Mouse (Mus musculus) heart, embryonic 14.5 days (tissue): Measurements from ENCODE around the gene Dnaja3. TPM values are rescaled to one million over a fixed set of nuclear protein-coding genes. Genes with fewer than 3 reads are reported as not detected.

Experiments used
- ATAC-seq: fragments of 200-750 bp; cut with Nextera tagmentation; 2 replicates; pipeline ENCODE4 v1.8.0; 2017; ENCODE audit warnings: low read depth, moderate TSS enrichment; ENCODE audit not compliant: insufficient number of reproducible peaks, insufficient read depth, low FRiP score
- H3K27ac ChIP-seq, 2 experiments: fragments of 200-500 bp in 1 of 2; fragments of 300-500 bp in 1 of 2; sonication (generic) in 1 of 2; replicated peaks in 1 of 2; 2 replicates each; pipeline ENCODE4 v1.5.1; 2012 to 2014; ENCODE audit warnings: low read depth in 2 of 2, low read length in 2 of 2, control low read depth in 1 of 2, mild to moderate bottlenecking in 1 of 2, mixed read lengths in 1 of 2; ENCODE audit not compliant: control insufficient read depth in 1 of 2, insufficient read depth in 1 of 2
- H3K27me3 ChIP-seq: fragments of 300-500 bp; sonication (generic); 2 replicates; pipeline ENCODE4 v1.6.1; 2014; ENCODE audit warnings: mild to moderate bottlenecking, low read length, control low read depth; ENCODE audit not compliant: control insufficient read depth, insufficient read depth
- H3K36me3 ChIP-seq: fragments of 300-500 bp; sonication (generic); 2 replicates; pipeline ENCODE4 v1.6.1; 2014; ENCODE audit warnings: mild to moderate bottlenecking, control low read depth, low read length, mixed read lengths; ENCODE audit not compliant: control insufficient read depth, insufficient read depth
- H3K4me1 ChIP-seq, 2 experiments: fragments of 200-500 bp in 1 of 2; fragments of 300-500 bp in 1 of 2; sonication (generic) in 1 of 2; 2 replicates each; pipeline ENCODE4 v1.6.1; 2012 to 2014; ENCODE audit warnings: low read length in 2 of 2, control low read depth in 1 of 2, mixed read lengths in 1 of 2; ENCODE audit not compliant: control insufficient read depth in 2 of 2, insufficient read depth in 2 of 2
- H3K4me2 ChIP-seq: fragments of 300-500 bp; sonication (generic); 2 replicates; pipeline ENCODE4 v1.6.1; 2014; ENCODE audit warnings: mild to moderate bottlenecking, low read length
- H3K4me3 ChIP-seq, 2 experiments: fragments of 200-500 bp in 1 of 2; fragments of 300-500 bp in 1 of 2; sonication (generic) in 1 of 2; 2 replicates each; pipeline ENCODE4 v1.5.1; 2012 to 2014; ENCODE audit warnings: low read length in 2 of 2, mild to moderate bottlenecking in 2 of 2, control low read depth in 1 of 2, low read depth in 1 of 2, moderate library complexity in 1 of 2; ENCODE audit not compliant: control insufficient read depth in 1 of 2, insufficient read depth in 1 of 2
- H3K9ac ChIP-seq: fragments of 300-500 bp; sonication (generic); 2 replicates; pipeline ENCODE4 v1.6.1; 2014; ENCODE audit warnings: mild to moderate bottlenecking, low read length
- H3K9me3 ChIP-seq: fragments of 300-500 bp; sonication (generic); 2 replicates; pipeline ENCODE4 v1.6.1; 2016; ENCODE audit warnings: low read length, control low read depth; ENCODE audit not compliant: control insufficient read depth
- WGBS: fragments of 180-500 bp; shearing (Covaris S2); extraction: QIAGEN DNeasy Blood & Tissue Kit; methylation state at CpG from one replicate; pipeline ENCODE4 v1.1.7; 2014; 5-methylcytosine and 5-hydroxymethylcytosine counted together
- polyA plus RNA-seq: library from polyadenylated mRNA; unstranded; fragments of >200 nt; fragmentation: Nextera tagmentation; extraction: Ambion mirVana; gene quantifications from 2 replicates; pipeline ENCODE4 v1.2.1, GENCODE M21; 2014

The Dnaja3 gene
- polyA plus RNA-seq, 1 experiment from 2014 or later = 70.3 TPM

DNA sequence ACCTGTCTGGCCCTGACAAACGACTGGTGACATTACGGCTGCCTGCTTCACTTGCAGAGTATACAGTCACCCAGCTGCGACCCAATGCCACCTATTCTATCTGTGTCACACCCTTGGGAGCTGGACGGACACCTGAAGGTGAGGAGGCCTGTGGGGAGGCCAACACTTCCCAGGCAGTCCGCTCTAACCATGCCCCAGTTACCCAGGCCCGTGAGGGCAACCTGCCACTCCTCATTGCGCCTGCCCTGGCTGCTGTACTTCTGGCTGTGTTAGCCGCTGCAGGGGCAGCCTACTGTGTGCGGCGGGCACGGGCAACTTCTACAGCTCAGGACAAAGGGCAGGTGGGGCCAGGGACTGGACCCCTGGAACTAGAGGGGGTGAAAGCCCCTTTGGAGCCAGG, 9.9 kb downstream of the Dnaja3 start:
- H3K4me3 ChIP-seq = no peak overlapping the region
- H3K4me2 ChIP-seq = no peak overlapping the region
- peaks cover 47 to 67% of the 10 kb centered on the region in 2 experiments for H3K4me1 ChIP-seq
- H3K9me3 ChIP-seq = no peaks in the 10 kb centered on the region
- ATAC-seq = no peak
- no peak overlapping the region for H3K9ac ChIP-seq
- 91% methylated on average over 11 of the region's 11 CpGs for WGBS
- no peak overlapping the region for H3K27ac ChIP-seq
- H3K27me3 ChIP-seq = no peaks in the 10 kb centered on the region
- peaks cover 70% of the 10 kb centered on the region for H3K36me3 ChIP-seq

DNA sequence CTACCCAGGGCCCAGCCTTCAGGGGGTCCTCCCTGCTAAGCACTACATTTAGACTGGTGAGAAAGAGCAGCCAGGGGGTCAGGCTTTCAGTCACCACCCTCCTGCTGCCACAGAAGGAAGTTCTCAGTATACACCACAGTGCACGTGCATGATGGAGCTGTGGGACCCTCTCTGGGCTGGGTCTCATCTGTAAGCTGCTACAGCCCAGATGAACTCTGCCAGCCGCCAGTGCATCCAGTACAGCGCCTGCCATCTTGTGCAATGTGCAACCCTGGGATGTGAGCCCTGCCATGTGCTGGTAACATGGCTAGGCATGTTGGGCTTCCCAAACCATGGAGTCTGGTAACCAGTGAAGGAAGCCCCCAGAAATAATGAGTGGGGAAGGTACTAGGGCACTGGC, 10.4 kb downstream of the Dnaja3 start:
- no peak overlapping the region for H3K27ac ChIP-seq

DNA sequence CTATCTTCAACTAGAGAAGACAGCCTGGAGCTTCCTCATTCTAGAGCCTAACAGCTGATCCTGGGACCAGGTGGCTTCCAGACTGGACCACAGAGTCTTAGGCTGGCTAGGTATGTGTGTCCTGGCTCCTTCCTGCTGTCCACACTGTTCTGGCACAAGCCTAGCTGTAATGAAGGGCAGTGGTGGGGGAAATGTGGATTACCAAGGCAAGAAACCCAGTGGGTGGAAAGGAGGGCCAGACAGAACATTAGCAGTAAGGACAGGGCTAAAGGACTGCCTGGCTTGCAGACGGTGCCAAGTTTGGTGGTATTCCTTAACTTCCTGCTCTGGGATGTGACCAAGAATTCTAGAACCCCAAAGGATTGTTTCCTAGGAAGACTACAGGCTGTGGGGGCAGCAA, 11.3 kb downstream of the Dnaja3 start:
- H3K9me3 ChIP-seq = no peaks in the 10 kb centered on the region
- H3K4me3 ChIP-seq = no peak overlapping the region
- no peak for ATAC-seq
- H3K27ac ChIP-seq = 0 out of 4 replicates have a peak overlapping the region, but pooled peaks have one; percentile 6 to 8
- WGBS = 82% methylated on average over 1 of the region's 1 CpGs
- no peak overlapping the region for H3K9ac ChIP-seq
- H3K4me2 ChIP-seq = no peak overlapping the region
- no peaks in the 10 kb centered on the region for H3K27me3 ChIP-seq
- H3K36me3 ChIP-seq = peaks cover 60% of the 10 kb centered on the region
- H3K4me1 ChIP-seq = peaks cover 54 to 67% of the 10 kb centered on the region in 2 experiments

More for the DNA sequence above, 10.4 kb downstream of the Dnaja3 start:
- WGBS = 96% methylated on average over 3 of the region's 3 CpGs
- Histone ChIP-seq H3K4me2 (no peak overlapping the region), H3K36me3 (peaks cover 69% of the 10 kb centered on the region), H3K27me3 (no peaks in the 10 kb centered on the region), H3K4me3 (no peak overlapping the region), H3K9me3 (no peaks in the 10 kb centered on the region), H3K9ac (no peak overlapping the region), H3K4me1 (peaks cover 49 to 67% of the 10 kb centered on the region in 2 experiments)
- no peak for ATAC-seq

DNA sequence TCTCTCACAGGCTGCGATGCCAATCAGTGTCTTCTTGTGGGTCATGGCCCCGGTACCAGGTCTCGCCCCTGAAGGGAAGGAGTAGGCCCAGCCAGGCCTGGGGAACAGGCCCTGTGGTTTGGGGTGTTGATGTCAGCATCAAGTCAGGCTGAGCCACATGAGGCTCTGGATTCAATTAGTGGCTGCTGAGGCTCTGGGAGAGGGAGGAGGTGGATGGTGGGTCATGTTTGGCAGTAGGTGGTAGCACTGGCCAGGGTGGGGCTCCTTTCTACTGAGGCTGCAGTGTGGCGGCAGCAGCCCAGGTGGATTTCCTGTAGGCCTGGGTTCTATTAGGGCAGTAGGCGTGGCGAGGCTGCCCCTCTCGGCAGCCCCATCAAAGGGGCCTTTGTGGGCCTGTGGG, 11.8 kb downstream of the Dnaja3 start:
- Histone ChIP-seq H3K9me3 (no peaks in the 10 kb centered on the region), H3K4me1 (peaks cover 56 to 67% of the 10 kb centered on the region in 2 experiments), H3K4me3 (no peak overlapping the region), H3K36me3 (peaks cover 56% of the 10 kb centered on the region), H3K27me3 (no peaks in the 10 kb centered on the region), H3K9ac (no peak overlapping the region), H3K27ac (0 out of 4 replicates have a peak overlapping the region, but pooled peaks have one; percentile 8 to 24), H3K4me2 (no peak overlapping the region)
- 70% methylated on average over 7 of the region's 7 CpGs for WGBS
- ATAC-seq = no peak

DNA sequence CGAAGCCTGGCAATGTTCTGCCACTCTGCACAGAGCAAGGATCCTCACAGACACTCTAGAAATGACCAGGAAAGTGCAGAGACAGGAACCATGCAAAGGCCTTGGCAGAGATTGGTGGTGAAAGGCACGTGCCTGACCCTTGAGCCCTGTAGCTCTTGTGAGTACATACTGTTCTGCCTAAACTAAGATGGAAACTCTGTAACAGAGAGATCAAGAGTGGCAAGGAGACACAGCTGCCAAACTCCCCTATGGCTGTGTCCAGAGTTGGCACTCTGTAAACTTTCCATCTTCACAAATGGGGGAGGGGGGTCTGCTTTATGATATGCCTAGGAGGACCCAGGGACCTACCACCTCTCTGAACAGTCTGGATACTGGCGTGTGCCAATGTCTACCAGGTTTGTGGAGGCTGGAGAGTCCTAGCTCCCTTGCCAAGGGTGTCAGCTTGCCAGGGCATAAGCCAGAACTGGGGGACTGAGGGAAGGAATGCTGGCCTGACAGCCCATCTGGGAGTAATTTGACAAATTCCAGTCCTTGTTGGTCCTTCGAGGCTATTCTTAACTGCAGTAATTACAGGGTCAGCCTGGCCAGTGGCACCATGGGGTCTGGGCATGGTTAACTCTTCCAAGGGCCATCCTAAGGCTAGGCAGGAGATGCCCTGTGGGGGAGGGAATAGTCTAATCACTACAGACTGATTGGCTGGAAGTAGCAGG, 13.1 kb downstream of the Dnaja3 start:
- H3K27ac ChIP-seq = peak overlapping the region; percentile 22 to 24; a peak in 2 of 4 replicates
- peaks cover 51% of the 10 kb centered on the region for H3K36me3 ChIP-seq
- WGBS = 54% methylated on average over 4 of the region's 4 CpGs
- no peak overlapping the region for H3K4me3 ChIP-seq
- no peaks in the 10 kb centered on the region for H3K27me3 ChIP-seq
- H3K9me3 ChIP-seq = no peaks in the 10 kb centered on the region
- ATAC-seq = no peak
- H3K4me2 ChIP-seq = no peak overlapping the region
- H3K9ac ChIP-seq = 0 out of 2 replicates have a peak overlapping the region, but pooled peaks have one; percentile 3
- H3K4me1 ChIP-seq = peaks cover 46 to 66% of the 10 kb centered on the region in 2 experiments

DNA sequence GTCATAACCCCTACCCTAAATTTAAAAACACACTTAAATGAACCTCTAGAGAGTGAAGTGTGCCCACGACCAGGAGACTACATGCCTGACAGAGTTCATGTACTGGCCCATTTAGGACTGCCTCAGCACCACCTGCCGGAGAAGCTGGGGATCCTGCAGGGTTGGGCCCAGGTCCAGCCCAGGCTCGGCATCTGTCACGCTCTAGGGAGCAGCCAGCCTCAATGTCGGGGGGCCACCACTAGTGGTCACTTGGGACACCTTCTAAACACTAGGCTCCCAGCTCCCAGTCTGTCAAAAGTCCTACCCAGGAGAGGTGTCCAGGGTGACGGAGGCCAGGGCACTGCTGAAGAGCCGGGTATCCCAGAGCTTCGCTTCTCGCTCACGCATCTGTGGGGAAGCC, 14.9 kb downstream of the Dnaja3 start:
- Histone ChIP-seq H3K4me1 (peaks cover 50 to 71% of the 10 kb centered on the region in 2 experiments), H3K27ac (peak overlapping the region in 1 of 2 experiments; percentile 89; a peak in 2 of 4 replicates), H3K4me3 (no peak overlapping the region), H3K36me3 (peaks cover 33% of the 10 kb centered on the region), H3K9me3 (no peaks in the 10 kb centered on the region), H3K4me2 (no peak overlapping the region), H3K27me3 (no peaks in the 10 kb centered on the region), H3K9ac (0 out of 2 replicates have a peak overlapping the region, but pooled peaks have one; percentile 4)
- ATAC-seq = no peak
- WGBS = 73% methylated on average over 10 of the region's 10 CpGs

DNA sequence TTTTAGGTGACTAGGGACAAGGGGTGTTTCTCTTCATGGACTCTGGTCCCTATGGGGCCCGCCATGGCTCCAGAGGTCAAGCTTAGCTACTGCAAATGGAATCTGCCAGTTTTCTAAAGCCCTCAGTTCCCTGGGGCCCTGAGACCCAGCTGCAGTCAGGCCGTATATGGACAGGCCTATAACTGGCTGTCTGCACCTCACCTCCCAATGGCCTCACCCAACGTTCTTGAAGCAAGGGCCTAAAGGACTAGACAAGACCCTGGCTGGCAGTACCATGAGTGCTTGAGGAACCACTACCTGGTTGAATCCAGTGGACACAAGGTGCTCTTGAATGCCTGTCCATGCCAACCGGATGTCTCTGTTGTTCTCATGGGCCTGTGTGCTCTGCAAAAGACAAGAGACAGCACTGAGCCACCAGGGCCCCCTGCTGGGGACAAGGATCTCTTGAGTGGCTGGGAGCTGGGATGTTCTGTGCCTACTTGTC, 15.5 kb downstream of the Dnaja3 start:
- peak overlapping the region; percentile 60 for H3K9ac ChIP-seq
- no peak overlapping the region for H3K4me2 ChIP-seq
- peaks cover 50 to 71% of the 10 kb centered on the region in 2 experiments for H3K4me1 ChIP-seq
- H3K4me3 ChIP-seq = no peak overlapping the region
- H3K36me3 ChIP-seq = peaks cover 31% of the 10 kb centered on the region
- peak overlapping the region; percentile 76 to 89 for H3K27ac ChIP-seq
- no peaks in the 10 kb centered on the region for H3K9me3 ChIP-seq
- H3K27me3 ChIP-seq = no peaks in the 10 kb centered on the region
- no peak for ATAC-seq
- WGBS = 36% methylated on average over 4 of the region's 4 CpGs
